Mouse (Mus musculus) Patski (cell line): Measurements from ENCODE around the gene Ush2a. TPM values are rescaled to one million over a fixed set of nuclear protein-coding genes. Genes with fewer than 3 reads are reported as not detected.

Experiments
- ATAC-seq: fragments of 100-300 bp; one replicate; pipeline ENCODE4 v1.8.0; 2021
- CTCF ChIA-PET: fragments of 350-600 bp; sonication (Branson Sonifier 250); formaldehyde crosslinking; loops from one replicate; lab custom pipeline; 2022; ENCODE audit warnings: inconsistent platforms; lab: Charles Lee
- POLR2A ChIA-PET: fragments of 350-600 bp; sonication (Branson Sonifier 250); formaldehyde crosslinking; loops from one replicate; lab custom pipeline; 2022; ENCODE audit warnings: antibody characterized with exemption, inconsistent platforms; lab: Charles Lee
- DNase-seq: peaks from one replicate; pipeline ENCODE4 v3.0.0-alpha.2; 2011; ENCODE audit warnings: low read depth, low spot score
- H3K27me3 ChIP-seq: fragments of 371-371 bp; one replicate; pipeline ENCODE4 v1.5.1; 2021
- CTCF ChIP-seq: fragments of 100-300 bp; IDR thresholded peaks from one replicate; pipeline ENCODE4 v1.5.1; 2021
- in situ Hi-C: fragments of 300-500 bp; cut with MboI; formaldehyde crosslinking; loops from 3 replicates; pipeline ENCODE4 v1.11.1; 2018; ENCODE audit warnings: low pct_unique_long_range_greater_than_20kb, mixed read lengths
- polyA plus RNA-seq: library from polyadenylated mRNA; unstranded; gene quantifications from one replicate; pipeline ENCODE4 v1.2.3, GENCODE M21; 2021

Gene Ush2a
- polyA plus RNA-seq, 1 experiment from 2014 or later: not detected

DNA sequence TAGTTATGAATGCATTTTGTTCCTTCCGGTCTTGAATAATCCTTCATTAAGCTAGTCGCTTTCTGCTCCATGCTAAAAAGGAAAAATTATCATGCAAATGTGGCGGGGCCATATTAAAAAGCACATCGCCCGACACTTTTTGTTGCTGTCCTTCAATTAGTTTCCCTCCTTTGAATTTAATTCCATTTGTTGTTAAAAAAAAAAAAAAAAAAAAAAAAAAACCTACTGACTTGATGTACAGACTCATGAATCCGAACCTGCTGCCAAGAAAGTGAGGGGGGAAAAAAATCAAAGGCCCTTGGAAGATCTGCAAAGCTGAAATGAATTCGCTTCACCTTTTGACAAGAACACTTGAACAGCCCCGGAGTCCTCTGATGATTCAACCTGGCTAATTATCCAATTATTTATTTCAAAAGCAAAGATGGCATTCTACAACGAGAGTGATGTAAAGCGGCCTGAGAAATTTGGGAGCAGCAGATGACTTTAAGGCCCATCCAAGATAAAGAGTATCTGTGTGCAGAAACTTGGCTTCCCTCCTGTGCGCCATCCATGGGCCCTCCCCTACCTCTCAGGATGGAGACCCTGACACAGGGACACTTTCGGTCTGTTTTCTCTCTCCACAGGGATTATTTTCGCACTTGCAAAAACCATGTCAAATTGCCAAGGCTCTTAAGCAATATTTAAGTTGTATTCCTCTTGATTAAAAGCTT, 194.8 kb downstream of the Ush2a start:
- TF ChIP-seq CTCF: no peak
- CTCF ChIA-PET: no interaction called here
- peaks cover 9% of the 10 kb centered on the region for H3K27me3 ChIP-seq
- POLR2A ChIA-PET: no interaction called here
- no peak for DNase-seq
- ATAC-seq: no peak
- in situ Hi-C loops: no loop called here

DNA sequence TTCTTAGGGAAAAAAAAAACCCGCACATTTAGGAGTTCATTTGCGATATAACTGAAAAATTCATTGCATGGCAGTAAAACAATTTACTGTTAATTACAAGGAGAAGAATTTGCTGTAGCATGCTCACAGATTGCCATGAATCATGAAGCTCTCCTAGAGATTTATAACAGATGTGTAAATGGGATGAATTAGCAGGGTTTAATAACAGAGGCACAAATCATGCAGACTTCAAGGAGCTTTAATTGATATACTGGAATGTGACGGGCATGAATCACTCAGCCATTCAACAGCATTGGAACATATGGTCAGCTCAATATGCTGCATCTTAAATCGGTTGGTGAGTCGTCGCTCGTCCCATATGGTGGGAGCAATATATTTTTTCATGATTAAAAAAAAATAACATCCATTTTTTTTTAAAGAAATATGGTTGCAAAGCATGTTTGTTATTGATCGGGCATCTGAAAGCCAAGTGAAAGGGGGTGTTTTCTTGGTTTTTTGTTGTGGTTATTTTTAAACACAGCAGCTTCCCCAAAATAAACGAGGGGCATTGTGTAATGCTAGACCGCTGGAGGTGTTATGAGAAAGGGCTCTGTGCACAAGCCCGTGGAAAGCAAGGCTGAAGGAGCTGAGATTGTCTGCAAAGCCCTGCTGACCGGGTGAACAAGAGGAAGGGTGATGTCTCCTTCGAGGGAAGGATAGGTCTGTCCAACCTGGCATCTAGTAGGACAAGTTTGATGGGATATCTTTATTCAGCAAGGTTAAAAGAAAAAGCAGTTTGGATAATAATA, 195.6 kb downstream of the Ush2a start:
- DNase-seq: no peak
- ChIA-PET CTCF (no interaction called here), POLR2A (no interaction called here)
- in situ Hi-C loops: no loop called here
- peaks cover 9% of the 10 kb centered on the region for H3K27me3 ChIP-seq
- no peak for ATAC-seq
- no peak for TF ChIP-seq CTCF

- peaks cover 12% of the 10 kb centered on the region for H3K27me3 ChIP-seq
- TF ChIP-seq CTCF: no peak
- in situ Hi-C loops: no loop called here
- ATAC-seq (no peak), DNase-seq (no peak)
- ChIA-PET POLR2A (no interaction called here), CTCF (interaction anchor here (1.0 kb wide), 1 partner anchor 27 kb away, joined by 4 read pairs; no protein-coding TSS in a partner anchor)
Measured at GRCm38 (mm10) chr1:188461203-188461602, 199.4 kb downstream of the Ush2a start.

- in situ Hi-C loops: no loop called here
- DNase-seq: no peak
- no peak for ATAC-seq
- ChIA-PET CTCF (no interaction called here), POLR2A (no interaction called here)
- no peak for TF ChIP-seq CTCF
- H3K27me3 ChIP-seq: peaks cover 3% of the 10 kb centered on the region
Measured at GRCm38 (mm10) chr1:188464653-188465052, 202.8 kb downstream of the Ush2a start.

DNA sequence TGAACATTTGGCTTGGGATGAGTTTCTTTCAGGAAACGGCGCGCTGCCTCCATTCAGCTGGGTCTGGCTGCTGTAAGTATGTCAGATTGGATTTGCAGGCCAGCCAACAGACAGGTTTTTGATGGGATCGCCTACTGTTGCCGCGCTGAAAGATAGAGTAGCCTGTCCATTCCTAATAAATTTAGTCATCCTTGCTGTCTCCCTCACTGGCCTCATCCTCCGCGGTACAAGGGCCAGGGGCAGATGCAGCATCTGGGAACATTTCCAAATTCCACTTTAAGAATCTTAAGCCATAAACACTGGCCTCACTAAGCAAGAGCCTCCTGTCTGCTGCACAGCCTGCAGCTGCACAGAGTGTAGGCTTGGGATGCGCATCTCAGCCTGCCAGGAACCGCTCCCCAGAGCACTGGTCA, 206.6 kb downstream of the Ush2a start:
- ChIA-PET POLR2A (no interaction called here), CTCF (interaction anchor here (0.9 kb wide), 1 partner anchor 16 kb away, joined by 3 read pairs; no protein-coding TSS in a partner anchor)
- ATAC-seq: no peak
- TF ChIP-seq CTCF: no peak
- in situ Hi-C loops: no loop called here
- no peak for DNase-seq
- peaks cover 5% of the 10 kb centered on the region for H3K27me3 ChIP-seq

DNA sequence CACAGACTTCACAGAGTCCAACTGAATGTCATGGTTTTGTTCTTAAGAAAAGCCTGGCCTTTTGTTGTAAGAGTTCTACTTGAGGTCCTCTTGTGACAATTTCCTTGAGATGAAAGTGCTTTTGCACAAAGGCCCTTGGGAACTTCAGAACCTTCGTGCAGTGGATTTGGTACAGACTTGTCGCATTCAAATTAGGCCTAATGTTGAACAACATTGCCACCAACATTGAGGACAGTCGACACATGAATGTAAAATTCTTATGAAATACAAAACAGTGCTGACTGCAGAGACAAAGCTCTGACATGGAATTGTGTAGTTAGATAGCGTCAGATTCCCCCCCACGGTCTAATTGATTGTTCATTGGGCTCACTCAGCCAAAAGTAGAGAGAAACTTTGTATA, 243.1 kb downstream of the Ush2a start:
- no peak for TF ChIP-seq CTCF
- DNase-seq: no peak
- in situ Hi-C loops: no loop called here
- POLR2A ChIA-PET: no interaction called here
- no peak for ATAC-seq
- H3K27me3 ChIP-seq: peaks cover 6% of the 10 kb centered on the region
- CTCF ChIA-PET: no interaction called here

- no peak for ATAC-seq
- in situ Hi-C loops: no loop called here
- peaks cover 6% of the 10 kb centered on the region for H3K27me3 ChIP-seq
- POLR2A ChIA-PET: no interaction called here
- no peak for DNase-seq
- CTCF ChIA-PET: no interaction called here
- no peak for TF ChIP-seq CTCF
Measured at GRCm38 (mm10) chr1:188518792-188519191, 257.0 kb downstream of the Ush2a start.

- TF ChIP-seq CTCF: no peak
- peaks cover 10% of the 10 kb centered on the region for H3K27me3 ChIP-seq
- in situ Hi-C loops: no loop called here
- POLR2A ChIA-PET: no interaction called here
- DNase-seq: no peak
- CTCF ChIA-PET: no interaction called here
- ATAC-seq: no peak
Measured at GRCm38 (mm10) chr1:188527451-188527850, 265.6 kb downstream of the Ush2a start.

DNA sequence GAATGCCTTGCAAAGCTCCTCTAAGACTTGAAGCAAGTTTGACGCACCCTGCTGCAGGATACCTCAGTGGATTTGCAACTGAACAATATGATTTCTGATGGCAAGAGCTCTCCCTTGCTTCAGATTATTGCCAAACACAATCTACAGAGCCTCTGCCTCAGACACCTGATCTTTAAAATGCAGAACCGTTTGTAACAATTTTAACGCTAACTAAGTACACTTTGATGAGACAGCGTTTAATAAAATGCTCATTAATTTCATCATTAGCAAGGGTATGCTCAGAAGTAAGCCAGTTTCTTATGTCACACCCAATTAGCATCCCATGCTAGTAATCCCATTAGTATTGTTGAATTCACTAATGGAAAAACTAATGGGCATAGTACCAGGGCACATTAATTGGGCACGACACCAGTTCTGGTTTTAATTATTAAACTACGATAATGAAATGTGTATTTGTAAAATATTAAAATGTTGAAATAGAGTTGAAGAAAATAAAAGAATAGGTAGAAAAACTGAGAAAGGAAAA, 267.8 kb downstream of the Ush2a start:
- ATAC-seq (no peak), DNase-seq (no peak)
- in situ Hi-C loops: no loop called here
- H3K27me3 ChIP-seq: peaks cover 10% of the 10 kb centered on the region
- CTCF ChIA-PET: no interaction called here
- POLR2A ChIA-PET: no interaction called here
- no peak for TF ChIP-seq CTCF

DNA sequence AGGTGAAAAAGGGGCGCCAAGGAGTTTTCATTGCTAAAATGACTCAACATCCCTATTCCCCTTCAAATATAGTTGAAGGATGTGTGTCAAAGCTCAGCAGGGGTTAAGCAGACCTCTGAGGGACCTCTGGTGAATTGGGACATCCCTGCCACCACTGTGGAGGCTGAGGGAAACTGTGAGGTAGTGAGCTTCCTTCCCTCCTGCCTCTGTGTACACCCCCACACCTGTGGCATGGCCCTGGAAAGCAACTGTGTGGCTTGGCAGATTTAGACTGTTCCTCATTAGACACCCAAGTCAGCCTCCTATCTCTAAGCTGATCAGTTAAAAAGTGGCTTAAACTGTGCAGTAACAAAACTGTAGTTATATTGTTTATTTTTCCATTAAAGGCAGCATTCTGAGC, 275.2 kb downstream of the Ush2a start:
- no peak for DNase-seq
- ChIA-PET CTCF (no interaction called here), POLR2A (no interaction called here)
- no peaks in the 10 kb centered on the region for H3K27me3 ChIP-seq
- no peak for ATAC-seq
- no peak for TF ChIP-seq CTCF
- in situ Hi-C loops: no loop called here

DNA sequence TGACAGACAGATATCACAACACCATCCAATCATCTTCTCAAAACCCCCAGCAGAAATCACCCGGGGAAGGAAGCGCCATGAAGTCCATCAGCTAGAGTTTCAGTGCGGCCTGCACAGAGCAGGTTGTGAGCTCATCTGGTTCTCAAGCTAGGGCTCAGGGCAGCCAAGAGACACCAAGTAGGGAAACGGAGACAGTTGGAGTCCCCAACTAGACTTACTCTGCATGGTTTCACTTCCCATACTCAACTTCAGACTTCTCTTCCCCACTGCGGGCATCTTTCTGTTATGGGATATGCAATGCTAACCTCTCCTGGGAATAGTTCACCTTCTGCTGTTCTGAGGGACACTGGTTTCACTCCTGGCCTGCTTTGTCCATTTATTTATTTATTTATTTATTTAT, 277.8 kb downstream of the Ush2a start:
- in situ Hi-C loops: no loop called here

More for the DNA sequence above, 277.8 kb downstream of the Ush2a start:
- no peak for ATAC-seq
- ChIA-PET POLR2A (no interaction called here), CTCF (no interaction called here)
- DNase-seq: no peak
- TF ChIP-seq CTCF: no peak
- no peaks in the 10 kb centered on the region for H3K27me3 ChIP-seq
